Mouse (Mus musculus): ENCODE results near the gene Trpc5.

The Trpc5 gene

DNA sequence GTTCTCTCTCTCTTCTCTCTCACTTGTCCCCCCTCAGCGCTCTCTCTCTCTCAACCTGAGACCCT, at the start of gene Trpc5:
TSS of gene Trpc5 (minus strand) at position 39 of the 65 bp plus-strand sequence.
- DNase-seq (ENCODE audit: low read depth, low spot score): no peak

DNA sequence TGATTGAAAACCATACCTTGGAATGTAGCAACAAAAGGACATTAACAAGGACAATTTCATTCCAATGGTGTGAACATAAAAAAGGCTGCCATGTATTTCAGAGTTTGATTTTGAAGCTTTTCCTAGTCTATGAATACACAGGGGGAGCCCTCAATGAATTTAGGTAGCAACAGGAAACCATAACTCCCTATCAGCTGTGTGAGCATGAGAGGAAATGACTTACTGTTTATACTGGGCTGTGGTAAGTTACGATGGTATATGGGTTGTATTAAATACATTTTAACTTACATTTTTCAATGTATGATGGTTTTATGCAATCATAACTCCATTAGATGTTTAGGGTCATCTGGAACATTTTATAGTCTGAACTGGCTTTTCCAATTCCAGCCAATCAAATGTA, 28.4 kb upstream of the Trpc5 start:
- DNase-seq (ENCODE audit: low read depth, low spot score): no peak

DNA sequence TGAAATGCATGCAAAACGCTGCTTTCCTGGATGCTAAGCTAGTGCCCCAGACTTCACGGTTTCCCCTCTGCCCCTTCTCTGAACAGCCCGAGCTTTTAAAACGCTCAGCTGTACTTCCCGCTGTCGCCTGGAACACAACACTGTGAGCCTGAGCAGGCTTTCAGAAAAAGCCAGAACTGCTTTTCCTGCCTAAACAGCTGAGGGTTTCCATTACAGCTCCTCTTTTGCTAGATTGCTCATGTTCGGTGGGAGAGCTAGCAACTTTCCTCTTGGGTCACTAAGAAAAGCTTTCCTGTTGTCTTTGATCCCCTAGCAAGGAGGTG, 1.8 kb upstream of the Trpc5 start:
- DNase-seq (ENCODE audit: low read depth, low spot score): no peak

- no peak for DNase-seq (ENCODE audit: low read depth, low spot score)
These were observed 1.3 kb upstream of the Trpc5 start for GRCm38 (mm10) chrX:144689119-144689858.

DNA sequence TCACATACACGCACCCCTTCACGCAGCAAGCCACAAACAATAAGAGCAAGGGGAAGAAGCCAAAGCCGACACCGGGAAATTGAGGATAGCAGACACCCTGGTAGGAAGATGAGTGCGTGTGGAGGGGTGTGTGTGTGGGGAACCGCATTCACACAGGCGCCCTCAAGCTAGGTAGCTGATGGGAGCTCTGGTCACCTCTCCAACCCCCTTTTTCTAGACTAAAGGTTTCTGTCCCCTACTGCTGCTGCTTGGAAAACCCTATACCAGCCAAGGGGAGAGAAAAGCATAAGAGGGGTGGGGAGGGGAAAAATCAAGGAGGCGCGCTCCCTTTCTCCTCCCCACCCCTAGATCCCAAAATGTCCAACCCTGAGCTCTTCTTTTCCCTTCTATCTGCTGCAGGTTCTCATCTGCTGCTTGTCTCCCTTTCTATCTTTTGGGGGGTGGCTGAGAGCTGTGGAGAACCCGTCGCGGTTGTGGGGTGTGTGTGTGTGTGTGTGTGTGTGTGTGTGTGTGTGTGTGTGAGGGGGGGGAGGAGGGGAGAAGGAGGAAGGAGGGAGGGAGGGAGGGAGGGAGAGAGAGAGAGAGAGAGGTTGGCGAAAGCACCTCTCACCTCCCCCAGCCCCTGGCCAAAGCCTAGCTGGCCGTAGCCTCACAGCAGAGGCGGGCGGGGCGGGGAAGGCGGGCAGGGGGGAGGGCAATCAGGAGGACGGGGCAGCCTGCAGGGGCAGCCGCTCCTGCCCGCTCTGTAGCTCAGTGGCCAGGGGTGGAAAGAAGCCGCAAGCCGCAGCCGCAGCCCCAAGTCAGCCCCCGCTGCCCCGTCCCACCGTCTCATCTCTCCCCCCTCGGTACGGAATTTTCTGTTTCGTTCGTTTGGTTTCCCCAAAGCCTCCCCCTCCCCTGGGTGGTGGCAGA, 483 bp upstream of the Trpc5 start, which contains the start of gene Rtl4:
TSS of gene Rtl4 (plus strand) at position 701 of the 912 bp plus-strand sequence.
- no peak for DNase-seq (ENCODE audit: low read depth, low spot score)

GRCm38 (mm10) chrX:144687742-144688141, 238 bp downstream of the Trpc5 start:
- DNase-seq (ENCODE audit: low read depth, low spot score): no peak

- DNase-seq (ENCODE audit: low read depth, low spot score): no peak
These were observed 35.8 kb downstream of the Trpc5 start for GRCm38 (mm10) chrX:144652196-144652595.

GRCm38 (mm10) chrX:144645394-144645793, 42.6 kb downstream of the Trpc5 start:
- no peak for DNase-seq (ENCODE audit: low read depth, low spot score)

DNA sequence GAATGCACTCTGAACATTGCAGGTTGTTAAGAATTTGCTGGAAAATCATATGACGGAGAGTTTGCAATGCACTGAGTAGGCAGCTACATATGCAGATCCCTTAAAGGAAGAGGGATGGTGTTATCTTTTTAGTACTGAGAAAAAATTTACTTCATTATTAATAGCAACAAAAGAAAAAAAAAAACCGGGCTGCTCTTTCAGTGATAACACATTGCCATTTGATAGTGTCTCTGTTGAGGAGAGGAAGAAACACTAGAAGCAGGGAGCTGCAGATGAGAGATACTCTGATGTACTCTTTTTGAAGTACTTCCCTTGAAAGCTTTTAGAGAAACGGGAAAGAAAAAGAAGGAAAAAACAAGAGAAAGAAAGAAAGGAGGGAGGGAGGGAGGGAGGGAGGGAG, 43.2 kb downstream of the Trpc5 start:
- DNase-seq (ENCODE audit: low read depth, low spot score): no peak

DNA sequence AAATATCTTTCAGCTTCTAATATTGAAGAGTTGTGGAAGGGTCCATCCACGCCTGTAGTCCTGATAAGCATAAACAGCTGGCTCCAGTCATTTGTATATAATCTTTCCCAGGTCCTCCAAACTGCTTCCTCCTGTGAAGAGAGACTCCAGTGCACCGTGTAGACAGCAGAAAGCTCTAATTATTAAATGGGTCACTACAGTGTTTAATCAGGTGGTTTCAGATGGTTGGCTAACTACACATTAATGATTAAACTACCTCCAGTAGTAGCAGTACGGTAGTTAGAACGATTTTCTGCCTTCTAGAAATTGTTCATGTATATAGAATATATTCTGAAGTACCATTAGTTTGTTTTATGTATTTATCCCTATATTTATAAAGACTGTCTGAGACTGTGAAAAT, 75.2 kb downstream of the Trpc5 start:
- no peak for DNase-seq (ENCODE audit: low read depth, low spot score)

- peak; percentile 13 for DNase-seq (ENCODE audit: low read depth, low spot score)
These were observed 151.5 kb downstream of the Trpc5 start for GRCm38 (mm10) chrX:144536431-144536830.

DNA sequence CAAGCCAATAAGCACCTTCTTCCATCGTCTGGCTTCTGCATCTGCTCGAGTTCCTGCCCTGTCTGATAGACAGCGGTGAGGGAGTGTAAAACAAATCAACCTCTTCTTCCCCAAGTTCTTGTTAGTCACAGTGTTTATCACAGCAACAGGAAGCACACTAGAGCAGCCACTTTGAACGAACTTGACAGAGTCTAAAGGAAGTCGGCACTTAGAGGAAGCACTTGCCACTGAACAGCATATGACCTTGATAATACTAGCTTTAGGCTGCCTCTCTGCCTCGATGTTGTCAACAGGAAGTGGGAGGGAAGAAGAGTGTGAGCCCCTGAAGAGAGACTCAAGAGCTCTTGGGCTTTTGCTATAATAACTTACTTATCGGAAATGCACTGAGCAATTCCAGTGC, 161.9 kb downstream of the Trpc5 start:
- no peak for DNase-seq (ENCODE audit: low read depth, low spot score)

DNA sequence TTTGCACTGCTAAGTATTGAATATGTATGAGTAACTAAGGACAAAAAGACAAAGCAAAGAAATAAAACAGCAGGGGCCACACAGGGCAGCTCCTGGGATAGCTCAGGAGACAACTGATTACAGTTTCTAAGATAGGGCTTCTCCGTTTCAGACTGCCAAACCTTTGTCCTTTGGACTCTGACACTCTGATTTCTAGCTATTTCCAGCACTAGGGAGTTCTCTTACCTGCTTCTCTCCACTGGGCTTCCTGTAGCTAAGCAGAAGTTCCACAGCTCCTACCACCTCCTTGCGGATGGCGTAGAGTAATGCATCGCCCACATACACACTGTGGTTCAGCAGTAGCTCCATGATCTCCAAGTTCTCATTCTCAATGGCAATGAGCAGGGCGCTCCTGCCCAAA, 164.7 kb downstream of the Trpc5 start:
- DNase-seq (ENCODE audit: low read depth, low spot score): no peak

GRCm38 (mm10) chrX:144491394-144491793, 196.6 kb downstream of the Trpc5 start:
- no peak for DNase-seq (ENCODE audit: low read depth, low spot score)

DNA sequence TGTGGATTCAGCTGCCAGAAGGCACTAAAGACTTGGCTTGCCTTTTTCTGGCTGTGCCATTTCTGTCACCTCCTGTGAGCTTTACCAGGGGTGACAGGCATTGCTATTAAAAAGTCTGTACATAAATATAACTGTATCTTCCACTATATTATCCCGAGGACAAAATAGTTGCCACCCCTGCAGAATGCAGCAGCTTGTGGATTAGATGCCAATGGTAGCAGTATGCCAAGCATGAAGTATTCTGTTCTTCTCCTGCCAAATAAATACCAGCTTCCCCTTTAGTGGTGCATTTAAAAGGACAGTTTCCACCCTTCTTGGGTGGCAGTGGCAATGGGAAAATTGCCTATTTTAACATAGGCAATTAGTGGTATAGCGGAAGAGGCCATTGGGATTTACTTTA, 223.6 kb downstream of the Trpc5 start:
- no peak for DNase-seq (ENCODE audit: low read depth, low spot score)

DNA sequence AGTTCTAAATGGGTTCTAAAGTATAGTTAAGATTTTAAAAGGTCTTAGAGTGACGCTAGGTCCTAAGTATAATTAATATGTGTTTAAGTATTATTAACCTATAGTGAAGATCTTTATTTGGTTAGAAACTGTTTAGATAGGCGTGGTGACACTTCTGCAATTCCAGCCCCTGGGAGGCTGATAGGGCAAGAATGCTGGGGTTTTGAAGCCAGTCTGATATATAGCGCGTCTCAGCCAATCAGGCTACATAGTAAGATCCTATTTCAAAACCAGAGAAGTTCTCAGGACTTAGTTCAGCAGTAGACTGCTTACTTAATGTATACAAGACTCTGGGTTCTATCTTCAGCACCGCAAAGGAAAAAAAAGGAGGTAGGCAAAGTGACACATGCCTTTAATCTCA, 231.7 kb downstream of the Trpc5 start, which contains the start of gene Trpc5os:
TSS of gene Trpc5os (plus strand) at position 301 of the 400 bp plus-strand sequence.
- no peak for DNase-seq (ENCODE audit: low read depth, low spot score)

- no peak for DNase-seq (ENCODE audit: low read depth, low spot score)
These were observed 264.1 kb downstream of the Trpc5 start for GRCm38 (mm10) chrX:144423848-144424247.

- no peak for DNase-seq (ENCODE audit: low read depth, low spot score)
These were observed 266.9 kb downstream of the Trpc5 start for GRCm38 (mm10) chrX:144421091-144421490.

- no peak for DNase-seq (ENCODE audit: low read depth, low spot score)
These were observed 267.7 kb downstream of the Trpc5 start for GRCm38 (mm10) chrX:144420259-144420658.

DNA sequence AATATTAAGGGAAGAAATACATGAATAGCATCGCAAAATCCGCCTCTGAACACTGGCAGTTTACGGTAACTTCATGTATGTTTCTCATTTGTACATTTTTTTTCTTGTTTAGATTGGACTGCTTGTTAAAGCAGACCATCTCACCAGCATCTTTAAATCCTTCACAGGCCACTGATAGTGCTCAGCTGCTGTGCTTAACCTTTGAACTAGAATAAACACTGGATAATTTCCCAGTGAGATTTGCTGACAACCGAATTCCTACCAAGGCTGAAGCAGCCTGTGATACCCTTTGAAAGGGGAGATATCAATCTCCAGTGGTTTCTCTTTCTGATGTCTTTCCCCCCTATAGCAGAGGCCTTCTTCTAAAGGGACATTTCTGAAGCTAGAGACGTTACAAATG, 279.9 kb downstream of the Trpc5 start:
- DNase-seq (ENCODE audit: low read depth, low spot score): no peak

GRCm38 (mm10) chrX:144403526-144403925, 284.5 kb downstream of the Trpc5 start:
- DNase-seq (ENCODE audit: low read depth, low spot score): peak; percentile 11

- DNase-seq (ENCODE audit: low read depth, low spot score): no peak
These were observed 313.8 kb downstream of the Trpc5 start for GRCm38 (mm10) chrX:144374196-144374595.

GRCm38 (mm10) chrX:144338355-144338754, 349.6 kb downstream of the Trpc5 start:
- no peak for DNase-seq (ENCODE audit: low read depth, low spot score)
